Mouse (Mus musculus): Measurements from ENCODE around the gene Xrn2.

Gene Xrn2

DNA sequence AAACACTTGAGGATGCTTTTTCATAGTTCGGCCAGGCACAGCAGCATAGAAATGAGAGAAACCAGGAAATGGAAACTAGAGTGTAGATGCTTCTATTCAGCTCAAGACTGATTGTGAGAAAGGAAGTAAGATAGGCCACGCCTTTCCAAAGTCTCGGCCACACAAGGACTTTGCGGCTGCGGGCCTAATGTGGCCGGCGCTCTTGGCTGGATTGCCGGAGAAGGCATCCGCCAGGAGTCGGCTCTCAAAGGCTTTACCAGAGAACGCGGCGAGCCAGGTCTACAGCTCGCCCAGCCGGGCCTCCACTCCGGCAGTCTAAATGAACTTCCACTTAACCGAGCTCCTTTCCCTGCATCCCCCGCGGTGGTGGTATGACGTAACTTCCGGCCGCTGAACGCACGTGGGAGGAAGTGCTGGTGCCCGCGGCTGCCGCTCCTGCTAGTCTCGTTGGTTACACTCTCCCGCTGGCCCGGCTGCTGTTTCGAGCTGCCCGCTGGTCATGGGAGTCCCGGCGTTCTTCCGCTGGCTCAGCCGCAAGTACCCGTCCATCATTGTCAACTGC, at the start of gene Xrn2:
TSS of gene Xrn2 (plus strand) at position 374 of the 562 bp plus-strand sequence.
- TF ChIP-seq GATA4 (IDR thresholded peaks at IDR 0.05; ENCODE audit: insufficient replicate concordance, low read length), result peak; percentile 71; the same call in 1 of the 2 replicates

DNA sequence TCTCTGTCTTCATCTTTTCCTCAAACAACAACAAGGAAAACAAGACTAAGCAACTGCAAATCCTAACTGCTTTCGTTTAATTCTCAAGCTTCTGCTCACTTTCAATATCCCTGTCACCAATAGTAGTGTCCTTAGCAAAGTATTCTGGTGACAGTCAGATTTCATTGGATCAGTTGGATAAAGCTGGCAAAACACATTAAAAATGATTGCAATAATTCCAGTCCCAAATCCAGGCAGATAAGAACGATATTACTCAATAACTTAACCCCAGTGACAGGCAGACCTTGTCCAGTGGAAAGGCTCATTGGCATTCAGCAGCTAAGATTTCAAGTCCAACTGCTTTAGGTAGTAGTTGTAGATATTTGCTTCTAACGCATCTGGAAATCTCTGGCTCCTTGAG, 37.8 kb upstream of the Xrn2 start:
- peak; percentile 97 for TF ChIP-seq GATA4 (IDR thresholded peaks at IDR 0.05; ENCODE audit: insufficient replicate concordance, low read length)

DNA sequence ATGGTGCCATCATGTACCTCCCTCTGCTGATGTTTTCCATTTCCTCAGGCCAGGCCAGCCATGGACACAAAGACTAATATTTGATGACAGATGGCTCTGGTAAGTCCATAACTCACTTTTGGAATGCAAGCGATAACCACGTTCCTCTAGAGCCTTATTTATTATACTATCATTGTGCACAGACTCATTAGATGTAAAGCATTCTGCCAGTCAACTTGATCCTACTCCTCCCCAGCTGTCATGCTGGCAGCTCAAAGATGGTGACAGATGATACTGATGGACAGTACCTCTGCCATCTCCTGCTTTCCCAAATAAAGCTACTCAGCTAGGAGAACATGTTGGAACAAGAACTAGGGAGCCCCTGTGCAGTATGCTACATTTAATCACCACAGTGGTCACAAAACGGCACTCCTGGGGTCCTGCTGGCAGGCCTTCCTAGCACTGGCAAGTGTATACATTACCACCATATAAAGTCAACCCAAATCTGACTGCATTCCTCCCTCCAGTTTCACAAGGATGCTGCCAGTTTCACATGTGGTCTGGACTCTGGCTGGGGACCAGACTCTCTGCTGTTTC, 37.3 kb upstream of the Xrn2 start:
- no peak for TF ChIP-seq GATA4 (IDR thresholded peaks at IDR 0.05; ENCODE audit: insufficient replicate concordance, low read length)

DNA sequence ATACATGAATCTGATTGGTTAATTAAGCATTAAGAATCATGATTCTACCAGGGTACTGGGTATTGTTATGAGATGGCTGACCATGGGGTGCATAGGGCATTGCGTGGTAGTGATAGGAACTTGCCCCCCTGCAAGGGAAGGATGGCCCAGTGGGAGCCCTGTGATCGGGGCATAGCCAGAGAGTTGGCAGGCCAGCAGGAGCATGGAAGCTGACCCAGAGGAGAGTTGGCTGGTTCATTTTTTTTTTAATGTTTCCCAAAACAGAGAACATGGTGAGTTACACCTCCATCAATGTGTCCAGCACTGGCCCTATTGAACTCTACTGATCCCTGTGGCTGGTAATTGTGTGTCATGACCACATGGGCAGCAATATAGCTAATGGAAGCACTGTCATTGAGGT, 30.0 kb upstream of the Xrn2 start:
- TF ChIP-seq GATA4 (IDR thresholded peaks at IDR 0.05; ENCODE audit: insufficient replicate concordance, low read length), result no peak

DNA sequence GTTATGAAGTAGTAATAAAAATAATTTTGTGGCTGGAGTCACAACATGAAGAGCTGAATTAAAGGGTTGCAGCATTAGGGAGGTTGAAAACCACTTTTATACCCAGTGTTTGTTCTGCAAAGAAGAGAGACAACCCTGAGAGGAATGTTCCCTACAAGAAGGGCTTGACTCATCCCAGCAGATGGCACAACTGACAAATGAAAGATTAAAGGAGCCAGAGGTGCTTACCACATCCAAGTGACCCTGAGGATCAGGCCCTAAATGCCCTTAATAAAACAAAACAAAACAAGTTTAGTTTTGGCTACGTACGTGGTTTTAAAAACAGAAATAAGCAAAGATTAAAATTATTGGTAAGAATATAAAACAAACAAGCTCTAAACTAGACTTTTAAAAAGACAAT, 28.0 kb upstream of the Xrn2 start:
- TF ChIP-seq GATA4 (IDR thresholded peaks at IDR 0.05; ENCODE audit: insufficient replicate concordance, low read length), result no peak

DNA sequence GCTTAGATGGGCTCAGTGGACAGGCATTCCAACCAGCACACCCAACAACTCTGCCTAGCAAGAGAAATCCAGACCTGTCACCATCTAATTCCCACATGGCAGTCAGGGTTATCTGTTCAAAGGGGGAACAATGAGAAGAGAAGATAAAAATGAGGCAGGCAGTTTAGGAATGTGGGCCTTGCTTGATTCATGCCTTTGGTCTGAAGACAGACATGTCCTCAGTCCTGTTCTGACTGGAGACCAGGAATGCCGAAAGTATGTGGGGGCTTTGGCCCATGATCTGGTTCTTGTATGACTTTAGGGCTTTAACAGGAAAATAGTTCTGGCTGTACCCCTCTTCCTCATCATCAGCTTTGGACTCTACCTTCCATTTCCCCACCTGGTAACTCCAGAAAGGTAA, 27.0 kb upstream of the Xrn2 start:
- no peak for TF ChIP-seq GATA4 (IDR thresholded peaks at IDR 0.05; ENCODE audit: insufficient replicate concordance, low read length)

DNA sequence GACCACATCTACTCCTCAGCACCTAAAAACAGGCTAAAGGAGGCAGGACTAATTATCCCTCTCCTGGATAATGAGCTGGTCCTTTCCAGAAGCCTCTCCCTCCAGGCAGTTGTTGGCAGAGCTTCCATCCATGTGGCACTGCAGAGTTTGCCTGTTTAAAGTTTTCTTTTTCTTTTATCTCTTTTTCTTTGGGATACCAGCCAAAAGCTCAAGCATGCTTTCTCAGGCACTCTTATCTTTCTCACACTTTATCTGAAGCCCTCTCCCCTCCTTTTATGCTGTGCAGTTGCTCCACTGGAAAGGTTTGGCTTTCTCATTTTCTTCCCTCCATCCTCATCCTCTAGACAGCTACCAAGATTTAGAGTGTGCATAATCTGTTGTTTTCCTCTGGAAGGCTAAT, 26.4 kb upstream of the Xrn2 start:
- TF ChIP-seq GATA4 (IDR thresholded peaks at IDR 0.05; ENCODE audit: insufficient replicate concordance, low read length), result no peak

DNA sequence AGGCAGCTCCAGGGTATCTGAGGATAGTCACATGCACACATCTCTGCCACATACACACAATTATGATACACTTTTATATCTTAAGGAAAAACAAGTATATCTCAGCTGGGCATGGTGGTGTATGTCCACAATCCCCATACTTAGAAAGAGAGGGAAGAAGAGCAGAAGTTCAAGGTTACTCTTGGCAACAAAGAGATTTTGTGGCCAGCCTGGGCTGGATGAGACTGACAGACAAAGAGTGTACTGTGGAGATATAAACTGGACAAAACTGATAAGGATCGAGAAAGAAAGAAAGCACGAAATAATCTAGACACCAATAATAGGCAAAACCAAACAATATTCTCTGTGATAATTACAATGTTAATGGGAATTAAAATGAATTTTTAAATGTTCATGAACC, 5.5 kb upstream of the Xrn2 start:
- TF ChIP-seq GATA4 (IDR thresholded peaks at IDR 0.05; ENCODE audit: insufficient replicate concordance, low read length), result no peak

DNA sequence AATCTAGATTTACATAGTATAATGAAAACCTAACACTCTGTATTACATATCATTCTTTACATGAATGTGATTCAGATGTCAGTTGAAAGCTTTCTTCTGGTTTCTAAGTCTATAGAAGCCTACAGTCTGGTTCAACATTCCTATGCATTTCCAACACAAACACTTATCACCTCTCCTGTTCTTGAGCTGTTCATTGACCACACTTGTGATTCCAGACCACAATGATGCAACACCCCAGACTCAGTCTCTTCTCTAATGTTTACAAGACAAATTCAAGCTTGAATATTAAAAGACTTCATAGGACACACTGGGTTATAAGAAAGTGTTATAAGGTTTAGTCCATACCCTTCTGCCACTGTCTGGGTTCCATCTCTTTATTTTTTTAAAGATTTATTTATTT, 3.7 kb upstream of the Xrn2 start:
- TF ChIP-seq GATA4 (IDR thresholded peaks at IDR 0.05; ENCODE audit: insufficient replicate concordance, low read length), result no peak

DNA sequence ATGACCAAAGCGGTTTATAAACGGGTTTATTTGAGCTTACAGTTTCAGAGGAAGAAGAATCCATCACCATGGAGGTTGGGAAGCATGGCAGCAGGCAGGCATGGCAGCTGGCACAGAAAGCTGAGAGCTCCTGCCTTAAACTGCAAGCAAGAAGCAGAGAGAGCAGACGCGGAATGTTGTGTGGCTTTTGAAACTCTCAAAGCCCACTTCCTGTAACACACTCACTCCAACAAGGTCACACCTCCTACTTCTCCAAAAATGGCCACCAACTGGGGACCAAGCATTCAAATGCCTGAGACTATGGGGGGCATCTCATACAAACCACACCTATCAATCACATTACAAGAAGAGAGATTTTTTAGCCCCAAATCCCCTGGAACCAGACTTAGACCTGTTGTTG, 2.7 kb upstream of the Xrn2 start:
- TF ChIP-seq GATA4 (IDR thresholded peaks at IDR 0.05; ENCODE audit: insufficient replicate concordance, low read length), result no peak

DNA sequence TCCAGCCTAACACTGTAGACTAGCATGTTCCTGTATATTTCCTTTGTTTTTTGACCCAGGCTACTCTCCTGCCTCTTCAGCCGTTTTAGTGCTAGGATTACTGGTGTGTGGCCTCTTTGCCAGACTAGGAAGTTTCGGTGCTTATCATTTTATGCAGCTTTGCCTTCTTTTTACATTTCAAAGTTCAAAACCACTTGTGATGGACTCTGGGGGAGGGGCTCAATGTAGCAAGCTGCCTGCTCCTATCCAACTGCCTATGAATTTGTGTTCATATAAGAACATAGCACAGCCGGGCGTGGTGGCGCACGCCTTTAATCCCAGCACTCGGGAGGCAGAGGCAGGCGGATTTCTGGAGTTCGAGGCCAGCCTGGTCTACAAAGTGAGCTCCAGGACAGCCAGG, 1.8 kb upstream of the Xrn2 start:
- TF ChIP-seq GATA4 (IDR thresholded peaks at IDR 0.05; ENCODE audit: insufficient replicate concordance, low read length), result no peak

DNA sequence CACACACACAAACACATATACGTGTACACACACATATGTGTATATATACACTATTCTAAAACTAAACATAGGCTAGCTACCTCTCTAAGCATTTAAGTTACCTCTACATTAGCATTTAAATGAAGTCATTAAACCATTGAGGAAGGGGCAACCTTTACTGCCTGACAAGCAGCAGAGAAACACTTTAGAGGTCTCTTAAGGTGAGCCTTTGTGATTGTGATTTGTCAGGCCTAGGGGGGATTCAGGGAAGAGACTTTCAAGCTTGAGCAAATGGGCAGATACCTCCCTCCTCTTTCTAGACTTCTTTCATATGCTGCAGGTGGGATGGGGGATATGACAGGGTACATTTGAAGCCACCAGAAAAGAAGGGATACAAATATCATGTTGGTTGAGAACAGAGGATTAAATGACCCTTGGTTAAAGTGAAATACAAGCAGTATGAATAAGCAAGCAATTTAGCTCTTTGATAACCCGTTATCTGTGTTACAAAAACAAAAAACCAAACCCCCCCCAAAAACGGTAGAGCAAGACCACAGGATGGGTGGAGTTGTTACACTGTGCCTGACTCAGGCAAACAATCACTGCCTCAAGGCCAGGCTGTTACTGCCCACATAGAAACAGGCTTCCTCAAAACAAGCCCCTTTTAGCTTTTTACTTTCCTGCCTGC, 1.2 kb upstream of the Xrn2 start:
- TF ChIP-seq GATA4 (IDR thresholded peaks at IDR 0.05; ENCODE audit: insufficient replicate concordance, low read length), result no peak

DNA sequence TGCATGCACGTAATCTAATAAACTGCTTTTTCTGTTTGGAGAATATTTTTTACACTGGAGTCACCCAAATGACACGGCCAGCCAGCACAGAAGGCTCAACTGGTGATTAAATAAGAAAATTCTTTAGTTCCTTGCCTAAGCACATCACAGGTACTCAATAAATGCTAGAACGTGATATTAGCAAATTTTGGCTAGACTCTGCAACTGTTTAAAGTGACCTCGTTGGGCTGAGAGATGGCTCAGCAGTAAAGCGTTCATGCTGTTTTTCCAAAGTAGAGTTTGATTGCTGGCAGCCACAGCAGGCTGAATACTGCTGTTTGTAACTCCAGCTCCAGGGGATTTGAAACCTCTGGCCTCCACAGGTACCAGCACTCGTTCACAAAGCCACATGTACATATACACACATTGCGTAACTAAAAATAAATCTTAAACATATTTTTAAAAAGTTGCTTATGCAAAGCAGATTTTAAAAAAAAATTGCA, 614 bp upstream of the Xrn2 start:
- no peak for TF ChIP-seq GATA4 (IDR thresholded peaks at IDR 0.05; ENCODE audit: insufficient replicate concordance, low read length)

DNA sequence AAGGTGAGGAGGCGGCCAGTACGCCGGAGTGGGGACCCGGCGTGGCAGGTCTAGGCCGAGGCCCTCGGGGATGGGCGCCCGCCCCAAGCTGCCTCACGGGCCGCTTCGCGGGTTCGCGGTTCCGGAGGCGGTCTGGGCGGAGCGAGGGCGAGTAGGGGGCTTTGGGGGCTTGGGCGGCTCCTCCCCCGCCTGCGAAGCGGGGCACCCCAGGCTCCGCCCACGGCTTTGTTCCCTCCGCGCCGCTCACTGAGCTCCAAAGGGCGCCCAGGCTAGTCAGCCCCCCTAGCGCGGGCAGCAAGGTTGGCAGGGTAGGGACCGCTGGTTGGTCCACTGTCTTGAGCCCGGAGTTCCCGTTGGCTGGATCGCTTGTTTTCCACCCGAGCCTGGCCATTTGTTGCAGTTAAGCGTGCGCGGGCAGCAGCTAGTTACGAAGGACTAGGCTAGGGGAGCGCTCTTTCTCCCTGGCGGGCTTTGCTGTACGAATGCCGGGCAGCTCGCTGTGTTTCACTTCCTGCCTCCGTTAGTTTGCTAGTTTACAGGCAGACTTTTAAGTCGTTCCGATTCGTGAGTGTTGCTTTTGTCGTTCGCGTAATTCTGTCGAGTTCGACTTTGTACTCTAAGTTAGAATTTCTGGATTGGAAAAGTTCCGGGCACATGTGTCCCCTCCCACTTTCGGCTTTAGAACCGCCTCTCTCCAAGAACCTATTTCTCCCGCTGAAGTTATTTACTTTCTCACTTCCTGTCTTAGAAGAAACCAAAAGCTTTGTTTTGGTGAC, 586 bp downstream of the Xrn2 start:
- TF ChIP-seq GATA4 (IDR thresholded peaks at IDR 0.05; ENCODE audit: insufficient replicate concordance, low read length), result no peak

DNA sequence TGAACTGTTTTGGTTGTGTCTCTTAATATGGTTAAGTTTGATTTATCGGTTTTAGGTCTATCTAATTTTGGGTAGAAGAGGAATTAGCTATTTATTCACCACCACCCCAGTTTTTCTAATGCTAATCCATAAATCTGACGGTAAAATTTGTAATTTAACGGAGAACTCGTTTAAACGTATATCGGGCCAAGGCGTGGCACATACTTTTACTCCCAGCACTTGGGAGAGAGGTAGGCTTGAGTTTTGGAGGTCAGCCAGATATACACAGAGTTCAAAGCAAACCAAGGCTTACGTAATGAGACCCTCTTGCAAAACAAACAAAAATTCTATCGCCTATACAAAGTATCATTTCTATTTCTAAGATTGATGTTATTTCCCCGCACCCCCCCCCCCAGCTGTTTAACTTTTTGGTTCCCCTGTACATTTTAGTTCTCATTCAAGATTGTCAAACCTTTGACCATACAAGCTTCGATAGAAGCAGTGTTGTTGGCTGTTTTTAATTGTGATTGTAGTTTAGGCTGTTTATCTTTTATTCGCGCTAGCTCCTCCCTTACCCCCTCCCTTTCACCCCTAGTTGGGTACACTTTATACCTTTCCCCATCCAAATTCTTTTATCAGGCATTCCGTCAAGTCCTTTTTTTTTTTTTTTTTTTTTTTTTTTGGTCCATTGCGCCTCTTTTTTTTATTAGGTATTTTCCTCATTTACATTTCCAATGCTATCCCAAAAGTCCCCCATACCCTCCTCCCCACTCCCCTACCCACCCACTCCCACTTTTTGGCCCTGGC, 1.5 kb downstream of the Xrn2 start:
- no peak for TF ChIP-seq GATA4 (IDR thresholded peaks at IDR 0.05; ENCODE audit: insufficient replicate concordance, low read length)

Data from liver, adult (tissue).